Mouse (Mus musculus) 3134 (cell line): ENCODE results near the gene St3gal3.

Source experiments
- DNase-seq: peaks from one replicate; pipeline ENCODE4 v3.0.0-alpha.2; 2011; ENCODE audit warnings: low spot score; ENCODE audit not compliant: insufficient read length; ENCODE audit errors: extremely low read depth

St3gal3 gene

GRCm38 (mm10) chr4:118134485-118135365 is at the start of gene St3gal3:
Gene St3gal3 (minus strand): TSS chr4:118134914.
- peak; percentile 94 for DNase-seq

- DNase-seq = no peak
Observed at GRCm38 (mm10) chr4:118180301-118181080, 45.8 kb upstream of the St3gal3 start.

GRCm38 (mm10) chr4:118179467-118180300 is 45.0 kb upstream of the St3gal3 start, which contains the start of gene Kdm4a:
Gene Kdm4a (minus strand): TSS chr4:118180043.
- DNase-seq = peak; percentile 95

- DNase-seq = no peak
Observed at GRCm38 (mm10) chr4:118178952-118179466, 44.3 kb upstream of the St3gal3 start.

- DNase-seq = no peak
Observed at GRCm38 (mm10) chr4:118172461-118172860, 37.7 kb upstream of the St3gal3 start.

- peak; percentile 16 for DNase-seq
Observed at GRCm38 (mm10) chr4:118171006-118171405, 36.3 kb upstream of the St3gal3 start.

GRCm38 (mm10) chr4:118162123-118162522 is 27.4 kb upstream of the St3gal3 start:
- DNase-seq = no peak

- no peak for DNase-seq
Observed at GRCm38 (mm10) chr4:118157666-118158065, 23.0 kb upstream of the St3gal3 start.

GRCm38 (mm10) chr4:118156559-118156958 is 21.8 kb upstream of the St3gal3 start:
- DNase-seq = no peak

- DNase-seq = no peak
Observed at GRCm38 (mm10) chr4:118154889-118155288, 20.2 kb upstream of the St3gal3 start.

- DNase-seq = no peak
Observed at GRCm38 (mm10) chr4:118152020-118152785, 17.5 kb upstream of the St3gal3 start.

- no peak for DNase-seq
Observed at GRCm38 (mm10) chr4:118150804-118151203, 16.1 kb upstream of the St3gal3 start.

- no peak for DNase-seq
Observed at GRCm38 (mm10) chr4:118149956-118150680, 15.4 kb upstream of the St3gal3 start.

- DNase-seq = no peak
Observed at GRCm38 (mm10) chr4:118149055-118149576, 14.4 kb upstream of the St3gal3 start.

GRCm38 (mm10) chr4:118148317-118148687 is 13.6 kb upstream of the St3gal3 start:
- DNase-seq = no peak

GRCm38 (mm10) chr4:118147547-118148316 is 13.0 kb upstream of the St3gal3 start:
- DNase-seq = no peak

- no peak for DNase-seq
Observed at GRCm38 (mm10) chr4:118147090-118147489, 12.4 kb upstream of the St3gal3 start.

GRCm38 (mm10) chr4:118144324-118144723 is 9.6 kb upstream of the St3gal3 start:
- no peak for DNase-seq
